23 mouse cellular contexts compared by ENCODE assay signal in the genomic region with DNA sequence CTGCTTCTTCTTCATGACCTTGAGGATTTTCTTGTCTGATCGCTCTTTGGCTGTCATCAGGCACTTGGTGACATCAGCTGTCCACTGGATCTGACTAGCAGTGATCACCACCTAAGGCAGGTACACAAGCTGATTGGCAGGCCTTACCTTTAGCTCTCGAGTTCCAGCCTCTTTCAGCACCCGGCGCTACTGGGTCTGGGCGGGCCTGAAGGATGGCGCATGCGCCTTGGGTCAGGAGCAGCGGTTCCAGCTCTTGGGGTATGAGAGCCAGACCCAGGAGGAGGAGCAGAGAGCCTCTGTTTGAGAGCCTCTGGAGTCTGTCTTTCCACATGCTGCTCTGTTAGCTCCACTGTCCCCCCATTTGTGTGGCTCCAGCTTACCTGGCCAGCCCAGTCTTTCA.
"Had no signal": no experiment of that assay in that cellular context is flagged by ENCODE, and none has a peak within 500 bp of the region (broad histone marks: within the 10 kb centered on the region; RNA-seq: fewer than 3 reads in every experiment).

No protein-coding gene starts in this region.

- H3K36me3 ChIP-seq: limb, embryonic 10.5 days; limb, embryonic 13.5 days; liver, embryonic 12.5 days; liver, embryonic 15.5 days; lung, embryonic 15.5 days; midbrain, embryonic 15.5 days; neural tube, embryonic 12.5 days; neural tube, embryonic 15.5 days; stomach, embryonic 15.5 days had no signal

- DNase-seq: kidney, adult 9 months; kidney, postnatal 14 days; kidney, postnatal 4 days; liver; lung, adult 18-20 months; lung, postnatal 10 days; lung, postnatal 36 days; retina, postnatal 1 day; right cerebral cortex, postnatal 25 days; spleen, adult 18-20 months; thymus, adult 2 months; thymus, postnatal 14 days had no signal

- H3K4me2 ChIP-seq: limb, embryonic 13.5 days; liver, embryonic 12.5 days; liver, embryonic 15.5 days; lung, embryonic 15.5 days; midbrain, embryonic 11.5 days; midbrain, embryonic 15.5 days; neural tube, embryonic 12.5 days; neural tube, embryonic 15.5 days; stomach, embryonic 15.5 days had no signal

- H3K27me3 ChIP-seq: limb, embryonic 13.5 days; liver, embryonic 15.5 days; lung, embryonic 15.5 days; midbrain, embryonic 15.5 days; neural tube, embryonic 12.5 days; neural tube, embryonic 15.5 days; stomach, embryonic 15.5 days had no signal

- H3K9ac ChIP-seq: limb, embryonic 13.5 days; liver, embryonic 12.5 days; liver, embryonic 15.5 days; lung, embryonic 15.5 days; midbrain, embryonic 15.5 days; neural tube, embryonic 12.5 days; neural tube, embryonic 15.5 days; stomach, embryonic 15.5 days had no signal

- H3K9me3 ChIP-seq: limb, embryonic 10.5 days; limb, embryonic 13.5 days; liver, embryonic 12.5 days; liver, embryonic 15.5 days; lung, embryonic 15.5 days; midbrain, embryonic 15.5 days; neural tube, embryonic 12.5 days; neural tube, embryonic 15.5 days; stomach, embryonic 15.5 days had no signal

- H3K4me1 ChIP-seq: limb, embryonic 13.5 days; lung, embryonic 15.5 days; midbrain, embryonic 15.5 days; neural tube, embryonic 12.5 days; neural tube, embryonic 15.5 days; stomach, embryonic 15.5 days had no signal

- H3K27ac ChIP-seq: limb, embryonic 10.5 days; limb, embryonic 13.5 days; liver, embryonic 12.5 days; liver, embryonic 15.5 days; lung, embryonic 15.5 days; midbrain, embryonic 15.5 days; neural tube, embryonic 12.5 days; neural tube, embryonic 15.5 days; stomach, embryonic 15.5 days had no signal

- ATAC-seq: liver, embryonic 12.5 days; midbrain, embryonic 15.5 days had no signal

- H3K4me3 ChIP-seq: limb, embryonic 10.5 days; limb, embryonic 13.5 days; liver, embryonic 12.5 days; liver, embryonic 15.5 days; lung, embryonic 15.5 days; megakaryocyte, embryonic 14.5 days; midbrain, embryonic 15.5 days; neural tube, embryonic 12.5 days; neural tube, embryonic 15.5 days; stomach, embryonic 15.5 days had no signal
